Mouse (Mus musculus): Measurements from ENCODE around the gene Gli1.
A peak's percentile ranks its signal among the peaks of the same experiment; 100 is the strongest.

- TF ChIP-seq ZC3H11A (IDR thresholded peaks at IDR 0.05; ENCODE audit: borderline replicate concordance, low read depth, low read length) (no peak), CHD2 (IDR thresholded peaks at IDR 0.05; ENCODE audit: low read depth, low read length) (no peak), MAFK (IDR thresholded peaks at IDR 0.05; ENCODE audit: insufficient read depth, low read depth, low read length) (no peak), HCFC1 (IDR thresholded peaks at IDR 0.05; ENCODE audit: borderline replicate concordance, insufficient read depth, low read length) (peak; percentile 62), ZNF384 (IDR thresholded peaks at IDR 0.05; ENCODE audit: low read depth, low read length) (no peak)
Measured at GRCm38 (mm10) chr10:127290307-127290929, 51.4 kb downstream of the Gli1 start.
